Mouse (Mus musculus): Measurements from ENCODE around the gene Shd.

GRCm38 (mm10) chr17:56005415-56006061 lies 35.3 kb downstream of the Shd start, which contains the start of the genes Stap2 and Mpnd:
- TF ChIP-seq CTCF (IDR thresholded peaks at IDR 0.05; ENCODE audit: borderline replicate concordance, extremely low read depth, insufficient read depth, insufficient read length) (no peak), POLR2A (IDR thresholded peaks at IDR 0.05; ENCODE audit: borderline replicate concordance, extremely low read depth, insufficient read depth, insufficient read length, poor library complexity, severe bottlenecking) (no peak)
